Mouse (Mus musculus): ENCODE measurements around the gene Eddm3b. TPM values are rescaled to one million over a fixed set of nuclear protein-coding genes. Genes with fewer than 3 reads are reported as not detected.

Eddm3b gene
- total and polyA plus RNA-seq, 3 experiments, result not detected

- no peak for TF ChIP-seq RAD21 (IDR thresholded peaks at IDR 0.05; ENCODE audit: low read depth, low read length)
- no peak for TF ChIP-seq JUND (conservative IDR thresholded peaks at IDR 0.05; ENCODE audit: low read depth, low read length)
- TF ChIP-seq CHD2 (IDR thresholded peaks at IDR 0.05; ENCODE audit: low read length), result no peak
- 0 out of 2 replicates have a peak, but pooled peaks have one; percentile 31 for TF ChIP-seq ETS1 (conservative IDR thresholded peaks at IDR 0.05; ENCODE audit: low read depth, low read length)
- no peak for TF ChIP-seq NELFE (IDR thresholded peaks at IDR 0.05; ENCODE audit: low read depth, low read length)
- no peak for TF ChIP-seq ZKSCAN1 (IDR thresholded peaks at IDR 0.05; ENCODE audit: borderline replicate concordance, low read depth, low read length)
- TF ChIP-seq TCF12 (IDR thresholded peaks at IDR 0.05; ENCODE audit: low read depth, low read length), result no peak
- no peak for TF ChIP-seq HCFC1 (IDR thresholded peaks at IDR 0.05; ENCODE audit: low read depth, low read length)
- TF ChIP-seq MAZ (IDR thresholded peaks at IDR 0.05; ENCODE audit: low read depth, low read length), result 0 out of 2 replicates have a peak, but pooled peaks have one; percentile 69
- no peak for TF ChIP-seq E2F4 (IDR thresholded peaks at IDR 0.05; ENCODE audit: insufficient replicate concordance, low read depth, low read length)
- TF ChIP-seq SMC3 (IDR thresholded peaks at IDR 0.05; ENCODE audit: low read depth, low read length), result no peak
- no peak for TF ChIP-seq USF1 (IDR thresholded peaks at IDR 0.05; ENCODE audit: low read depth, low read length)
- no peak for TF ChIP-seq IRF4 (IDR thresholded peaks at IDR 0.05; ENCODE audit: low read depth, low read length)
- no peak for TF ChIP-seq CTCF (conservative IDR thresholded peaks at IDR 0.05 in 1 of 2, IDR thresholded peaks at IDR 0.05 in 1 of 2; ENCODE audit: low read depth in 2 of 2, low read length in 2 of 2)
- TF ChIP-seq ZC3H11A (IDR thresholded peaks at IDR 0.05; ENCODE audit: low read depth, low read length), result no peak
- TF ChIP-seq POLR2AphosphoS2 (IDR thresholded peaks at IDR 0.05; ENCODE audit: low read depth, low read length), result no peak
- no peak for TF ChIP-seq ZNF384 (IDR thresholded peaks at IDR 0.05; ENCODE audit: low read depth, low read length)
- no peak for TF ChIP-seq USF2 (conservative IDR thresholded peaks at IDR 0.05; ENCODE audit: low read depth, low read length)
- TF ChIP-seq MAFK (IDR thresholded peaks at IDR 0.05; ENCODE audit: insufficient replicate concordance, low read length), result no peak
- peak; percentile 68 for TF ChIP-seq MAX (IDR thresholded peaks at IDR 0.05; ENCODE audit: low read length)
- no peak for TF ChIP-seq GABPA (IDR thresholded peaks at IDR 0.05; ENCODE audit: insufficient replicate concordance, low read depth, low read length)
- no peak for TF ChIP-seq ZMIZ1 (IDR thresholded peaks at IDR 0.05; ENCODE audit: low read depth, low read length)
- 0 out of 2 replicates have a peak, but pooled peaks have one; percentile 1 for TF ChIP-seq ELF1 (IDR thresholded peaks at IDR 0.05; ENCODE audit: low read depth, low read length)
- peak; percentile 91 for TF ChIP-seq MXI1 (IDR thresholded peaks at IDR 0.05; ENCODE audit: low read depth, low read length)
- no peak for TF ChIP-seq KAT2A (IDR thresholded peaks at IDR 0.05; ENCODE audit: insufficient replicate concordance, low read length)
- TF ChIP-seq UBTF (IDR thresholded peaks at IDR 0.05; ENCODE audit: low read depth, low read length), result no peak
- peak; percentile 73 for TF ChIP-seq MYC (IDR thresholded peaks at IDR 0.05; ENCODE audit: low read depth, low read length)
- no peak for TF ChIP-seq RCOR1 (conservative IDR thresholded peaks at IDR 0.05; ENCODE audit: low read depth, low read length)
- TF ChIP-seq MEF2A (IDR thresholded peaks at IDR 0.05; ENCODE audit: borderline replicate concordance, low read depth, low read length), result no peak
- TF ChIP-seq JUN (IDR thresholded peaks at IDR 0.05; ENCODE audit: insufficient read depth, low read depth, low read length), result no peak
- TF ChIP-seq TBP (conservative IDR thresholded peaks at IDR 0.05; ENCODE audit: low read depth, low read length), result no peak
- no peak for TF ChIP-seq EP300 (IDR thresholded peaks at IDR 0.05; ENCODE audit: low read length)
- TF ChIP-seq CHD1 (IDR thresholded peaks at IDR 0.05; ENCODE audit: low read depth, low read length), result 0 out of 2 replicates have a peak, but pooled peaks have one; percentile 29
- peak; percentile 83 for TF ChIP-seq SIN3A (IDR thresholded peaks at IDR 0.05; ENCODE audit: low read length)
- peak; percentile 46 for TF ChIP-seq NRF1 (IDR thresholded peaks at IDR 0.05; ENCODE audit: low read depth, low read length)
- no peak for TF ChIP-seq PAX5 (IDR thresholded peaks at IDR 0.05; ENCODE audit: low read length)
- TF ChIP-seq POLR2A (IDR thresholded peaks at IDR 0.05; ENCODE audit: low read depth, low read length), result no peak
- peak; percentile 39; the same call in 1 of the 2 replicates for TF ChIP-seq BHLHE40 (IDR thresholded peaks at IDR 0.05; ENCODE audit: low read depth, low read length)
- Histone ChIP-seq H3K27ac (ENCODE audit: insufficient read depth, low read depth) (no peak overlapping the region), H3K36me3 (replicated peaks in 1 of 2; ENCODE audit: control insufficient read depth in 1 of 2, insufficient read depth in 1 of 2, low read length in 1 of 2) (no peaks in the 10 kb centered on the region), H3K4me3 (replicated peaks in 1 of 3; ENCODE audit: low read depth in 2 of 3, low read length in 2 of 3, poor library complexity in 1 of 3) (peak overlapping the region; percentile 52 to 71 (median 68)), H3K9me3 (replicated peaks; ENCODE audit: low read length) (no peaks in the 10 kb centered on the region), H3K9ac (ENCODE audit: insufficient read depth, low read depth) (peak overlapping the region; percentile 23; the same call in 1 of the 2 replicates), H3K27me3 (replicated peaks) (peaks cover 5% of the 10 kb centered on the region), H3K79me2 (replicated peaks; ENCODE audit: control insufficient read depth, extremely low read depth, insufficient read depth, poor library complexity, severe bottlenecking) (no peaks in the 10 kb centered on the region), H3K4me2 (ENCODE audit: insufficient read depth, low read depth, poor library complexity, severe bottlenecking) (peak overlapping the region; percentile 67), H3K4me1 (ENCODE audit: control insufficient read depth in 1 of 2, insufficient read depth in 2 of 2) (peaks cover 4 to 35% of the 10 kb centered on the region in 2 experiments; a peak in 3 of 4 replicates)
- in situ Hi-C loops (cut with MboI; ENCODE audit: low pct_ligation_motif_present, low pct_unique_long_range_greater_than_20kb, low sequenced_read_pairs) (no loop called here), dilution Hi-C loops (cut with MboI; ENCODE audit: extremely low pct_ligation_motif_present, extremely low pct_unique_long_range_greater_than_20kb, low sequenced_read_pairs) (no loop called here)
- DNase-seq (ENCODE audit: extremely low read depth), result peak; percentile 31
These were observed 30.4 kb upstream of the Eddm3b start for GRCm38 (mm10) chr14:51083805-51084204.
